In genomic region chr5:49522986-49523385, GRCm38 (mm10) we compare ENCODE assay signal across 15 mouse cellular contexts. TPM values are rescaled to one million over a fixed set of nuclear protein-coding genes. Genes with fewer than 3 reads are reported as not detected.
"Had no signal": no experiment of that assay in that cellular context is flagged by ENCODE, and none has a peak within 500 bp of the region (broad histone marks: within the 10 kb centered on the region; RNA-seq: fewer than 3 reads in every experiment).

No protein-coding gene starts in this region.

- H3K4me1 ChIP-seq: limb, embryonic 13.5 days had no signal

- H3K4me3 ChIP-seq: limb, embryonic 13.5 days; midbrain, embryonic 12.5 days; neural tube, embryonic 13.5 days had no signal

- DNase-seq: kidney, postnatal 14 days; layer of hippocampus, adult 9-11 months; layer of hippocampus, postnatal 36 days; lung, adult 18-20 months; retina, postnatal 1 day; right cerebral cortex, postnatal 4 days; spleen, adult 18-20 months; thymus, adult 2 months; thymus, postnatal 4 days had no signal

- H3K27ac ChIP-seq: limb, embryonic 13.5 days; liver, embryonic 14.5 days; midbrain, embryonic 12.5 days; neural tube, embryonic 13.5 days had no signal

RNA-seq across cellular contexts. Expression of gene Kcnip4, which starts 1.7 kb away (rescaled TPM):
- total RNA-seq: liver, adult 2 months; megakaryocyte-erythroid progenitor cell, adult 5-6 weeks had no signal
- polyA plus RNA-seq: liver, adult 2 months; thymus, adult 2 months had no signal
